Mouse (Mus musculus) intestine, embryonic 14.5 days (tissue): Measurements from ENCODE around the gene Gm21188. TPM values are rescaled to one million over a fixed set of nuclear protein-coding genes. Genes with fewer than 3 reads are reported as not detected.
"Not testable (repeated sequence)": the region's sequence is repeated elsewhere in the genome, so short reads cannot be mapped to it uniquely, and the experiment has no call there.

Source experiments
- ATAC-seq: fragments of 200-750 bp; cut with Nextera tagmentation; replicated peaks from 2 replicates; pipeline ENCODE4 v1.8.0; 2017; ENCODE audit warnings: low read depth, moderate number of reproducible peaks, moderate TSS enrichment, moderate library complexity; ENCODE audit not compliant: low FRiP score, low TSS enrichment
- DNase-seq: peaks from one replicate; pipeline ENCODE4 v3.0.0-alpha.2; 2018; ENCODE audit warnings: low spot score
- H3K27ac ChIP-seq: fragments of 300-500 bp; sonication (generic); 2 replicates; pipeline ENCODE4 v1.5.1; 2014; ENCODE audit warnings: low read depth, mild to moderate bottlenecking, control low read depth
- H3K27me3 ChIP-seq: fragments of 300-500 bp; sonication (generic); replicated peaks from 2 replicates; pipeline ENCODE4 v1.6.1; 2014; ENCODE audit warnings: low read length, control low read depth; ENCODE audit not compliant: control insufficient read depth, insufficient read depth
- H3K36me3 ChIP-seq: fragments of 300-500 bp; sonication (generic); 2 replicates; pipeline ENCODE4 v1.6.1; 2014; ENCODE audit warnings: low read length, control low read depth; ENCODE audit not compliant: control insufficient read depth, insufficient read depth
- H3K4me1 ChIP-seq: fragments of 300-500 bp; sonication (generic); replicated peaks from 2 replicates; pipeline ENCODE4 v1.6.1; 2014; ENCODE audit warnings: low read length, control low read depth, mixed read lengths; ENCODE audit not compliant: control insufficient read depth, insufficient read depth
- H3K4me2 ChIP-seq: fragments of 300-500 bp; sonication (generic); 2 replicates; pipeline ENCODE4 v1.6.1; 2014; ENCODE audit warnings: low read length
- H3K4me3 ChIP-seq: fragments of 300-500 bp; sonication (generic); 2 replicates; pipeline ENCODE4 v1.5.1; 2014; ENCODE audit warnings: low read depth, low read length, control low read depth, mixed read lengths
- H3K9ac ChIP-seq: fragments of 300-500 bp; sonication (generic); 2 replicates; pipeline ENCODE4 v1.6.1; 2014; ENCODE audit warnings: mild to moderate bottlenecking, low read length
- H3K9me3 ChIP-seq: fragments of 300-500 bp; sonication (generic); 2 replicates; pipeline ENCODE4 v1.6.1; 2016; ENCODE audit warnings: low read length, control low read depth; ENCODE audit not compliant: control insufficient read depth
- WGBS: fragments of 180-500 bp; shearing (Covaris S2); extraction: QIAGEN DNeasy Blood & Tissue Kit; methylation state at CpG from one replicate; pipeline ENCODE4 v1.1.7; 2014; 5-methylcytosine and 5-hydroxymethylcytosine counted together
- polyA plus RNA-seq: library from polyadenylated mRNA; unstranded; fragments of >200 nt; fragmentation: Nextera tagmentation; extraction: Ambion mirVana; gene quantifications from 2 replicates; pipeline ENCODE4 v1.2.1, GENCODE M21; 2014

The Gm21188 gene
- polyA plus RNA-seq, 1 experiment from 2014 or later = not detected

DNA sequence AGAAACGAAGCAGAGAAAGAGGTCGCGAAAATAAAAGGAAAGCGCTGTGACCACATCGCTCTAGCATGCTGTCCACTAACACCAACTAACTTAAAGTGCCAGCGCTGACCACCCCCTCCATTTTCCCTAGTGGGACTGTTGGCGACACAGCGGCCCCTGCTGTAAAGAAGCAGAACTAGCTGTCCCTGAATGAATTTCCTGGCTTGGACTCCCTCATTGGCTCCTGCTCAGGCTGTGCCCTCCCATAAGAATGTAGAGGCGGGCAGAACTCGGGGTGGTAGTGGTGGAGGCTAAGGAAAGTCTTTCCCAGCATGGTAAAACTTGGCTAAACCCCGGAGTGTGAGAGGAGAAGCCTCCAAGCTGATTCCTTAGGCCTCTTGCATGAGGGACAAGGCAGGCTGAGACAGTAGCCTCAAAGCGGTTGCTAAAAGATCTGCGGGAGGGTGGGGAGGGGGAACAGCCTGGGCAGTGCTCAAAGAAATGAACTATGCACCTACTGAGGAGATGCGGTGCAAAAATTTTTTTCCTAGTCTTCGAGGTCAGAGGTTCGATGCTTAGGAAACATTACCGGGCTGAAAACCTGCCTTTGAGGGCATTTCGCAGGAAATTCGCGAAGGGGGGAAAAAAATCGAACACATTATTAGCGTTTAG, 11.6 kb upstream of the Gm21188 start:
- H3K4me3 ChIP-seq, H3K9ac ChIP-seq, H3K27ac ChIP-seq, H3K36me3 ChIP-seq, DNase-seq, H3K9me3 ChIP-seq, H3K27me3 ChIP-seq, H3K4me1 ChIP-seq, H3K4me2 ChIP-seq: not testable (repeated sequence)
- ATAC-seq = 0 out of 2 replicates have a peak, but pooled peaks have one; percentile 27
- WGBS = no CpG with 5 or more reads among the region's 22 CpGs

DNA sequence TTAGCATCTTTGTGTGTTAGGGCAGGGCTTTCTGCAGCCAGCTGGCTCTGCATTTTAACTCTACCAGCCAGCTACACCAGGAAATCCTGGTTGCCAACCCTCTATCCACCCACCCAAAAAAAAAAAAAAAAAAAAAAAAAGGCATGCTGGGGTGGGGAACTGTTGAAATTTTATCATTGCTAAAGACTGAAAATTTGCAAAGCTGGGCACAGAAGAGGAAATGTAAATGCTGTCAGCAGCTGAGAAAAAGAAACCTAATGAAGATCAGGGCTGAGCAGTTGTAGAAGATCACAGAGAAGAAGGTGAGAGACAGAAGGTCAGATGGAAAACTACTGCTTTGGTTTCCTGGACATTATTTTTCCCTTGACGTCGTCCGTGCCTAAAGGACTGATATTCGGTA, 10.9 kb upstream of the Gm21188 start:
- not testable (repeated sequence) for H3K27ac ChIP-seq, H3K4me1 ChIP-seq, H3K9ac ChIP-seq, H3K4me2 ChIP-seq, ATAC-seq, H3K4me3 ChIP-seq, H3K36me3 ChIP-seq, H3K27me3 ChIP-seq, H3K9me3 ChIP-seq, DNase-seq
- WGBS = no CpG with 5 or more reads among the region's 4 CpGs

DNA sequence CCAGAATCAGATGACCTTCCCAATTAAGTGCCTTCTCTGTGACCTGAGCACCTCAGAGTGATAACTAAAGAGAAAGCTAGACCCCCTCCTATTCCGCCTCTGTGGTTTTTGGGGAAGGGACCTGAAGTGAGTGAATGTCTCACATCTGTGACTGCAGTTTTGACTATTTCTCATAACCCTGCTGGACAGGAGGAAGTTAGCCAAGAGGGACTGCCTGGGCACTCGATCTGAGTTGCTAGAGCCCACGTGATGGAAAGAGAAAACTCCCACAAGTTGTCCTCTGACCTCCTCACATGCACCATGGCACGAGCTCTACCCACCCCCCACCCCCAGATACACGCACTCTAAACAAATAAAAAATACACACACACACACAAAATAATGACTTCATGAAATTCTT, 3.4 kb downstream of the Gm21188 start:
- H3K27me3 ChIP-seq, DNase-seq, H3K4me2 ChIP-seq, ATAC-seq, H3K9ac ChIP-seq, H3K27ac ChIP-seq, H3K36me3 ChIP-seq, H3K4me1 ChIP-seq, H3K4me3 ChIP-seq, H3K9me3 ChIP-seq: not testable (repeated sequence)
- no CpG with 5 or more reads among the region's 5 CpGs for WGBS

DNA sequence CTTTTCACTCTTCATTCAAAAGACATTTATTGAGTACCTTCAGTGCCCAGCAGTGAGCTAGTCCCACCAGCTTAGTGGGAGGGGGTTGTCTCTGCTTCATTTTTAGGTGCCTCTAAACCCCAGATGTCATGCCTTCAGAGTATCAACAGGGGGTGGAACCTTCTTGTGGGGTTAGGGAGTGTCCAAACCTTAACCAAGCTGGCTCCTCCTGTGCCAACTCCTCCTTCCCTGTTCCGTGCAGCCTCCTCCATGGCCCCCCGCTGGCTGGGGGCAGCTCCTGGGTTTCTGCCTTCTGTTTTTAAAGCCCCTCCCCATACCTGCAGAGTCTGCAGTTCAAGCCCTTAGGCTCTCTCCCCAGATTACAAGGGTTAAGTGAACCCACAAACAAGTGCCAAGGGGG, 3.8 kb downstream of the Gm21188 start:
- H3K4me2 ChIP-seq, H3K9ac ChIP-seq, ATAC-seq, H3K27me3 ChIP-seq, H3K4me1 ChIP-seq, H3K27ac ChIP-seq, H3K36me3 ChIP-seq, DNase-seq, H3K9me3 ChIP-seq, H3K4me3 ChIP-seq: not testable (repeated sequence)
- no CpG with 5 or more reads among the region's 2 CpGs for WGBS

DNA sequence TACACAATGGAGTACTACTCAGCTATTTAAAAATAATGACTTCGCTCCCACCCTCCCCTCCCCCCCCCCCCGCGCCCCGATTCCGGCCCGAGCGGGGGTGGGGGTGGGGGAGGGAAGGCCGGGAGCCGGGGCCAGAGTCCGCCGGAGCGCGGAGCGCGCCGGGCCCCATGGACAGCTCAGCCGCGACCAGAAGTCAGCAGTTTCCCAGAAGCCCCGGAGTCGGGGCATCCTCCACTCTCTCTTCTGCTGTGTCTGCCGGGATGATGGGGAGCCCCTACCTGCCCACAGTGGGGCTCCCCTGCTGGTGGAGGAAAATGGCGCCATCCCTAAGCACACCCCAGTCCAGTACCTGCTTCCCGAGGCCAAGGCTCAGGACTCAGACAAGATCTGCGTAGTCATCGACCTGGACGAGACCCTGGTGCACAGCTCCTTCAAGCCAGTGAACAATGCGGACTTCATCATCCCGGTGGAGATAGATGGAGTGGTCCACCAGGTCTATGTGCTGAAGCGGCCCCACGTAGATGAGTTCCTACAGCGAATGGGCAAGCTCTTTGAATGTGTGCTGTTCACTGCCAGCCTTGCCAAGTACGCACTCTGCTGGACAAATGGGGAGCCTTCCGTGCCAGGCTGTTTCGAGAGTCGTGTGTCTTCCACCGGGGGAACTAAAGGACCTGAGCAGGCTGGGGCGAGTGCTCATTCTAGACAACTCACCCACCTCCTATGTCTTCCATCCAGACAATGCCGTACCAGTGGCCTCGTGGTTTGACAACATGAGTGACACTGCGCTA, 5.4 kb downstream of the Gm21188 start:
- H3K4me2 ChIP-seq, H3K36me3 ChIP-seq, H3K27ac ChIP-seq, H3K27me3 ChIP-seq, H3K4me3 ChIP-seq, ATAC-seq, H3K9ac ChIP-seq, H3K9me3 ChIP-seq, H3K4me1 ChIP-seq: not testable (repeated sequence)
- WGBS = 0% methylated on average over 6 of the region's 40 CpGs
- peak; percentile 45 for DNase-seq

DNA sequence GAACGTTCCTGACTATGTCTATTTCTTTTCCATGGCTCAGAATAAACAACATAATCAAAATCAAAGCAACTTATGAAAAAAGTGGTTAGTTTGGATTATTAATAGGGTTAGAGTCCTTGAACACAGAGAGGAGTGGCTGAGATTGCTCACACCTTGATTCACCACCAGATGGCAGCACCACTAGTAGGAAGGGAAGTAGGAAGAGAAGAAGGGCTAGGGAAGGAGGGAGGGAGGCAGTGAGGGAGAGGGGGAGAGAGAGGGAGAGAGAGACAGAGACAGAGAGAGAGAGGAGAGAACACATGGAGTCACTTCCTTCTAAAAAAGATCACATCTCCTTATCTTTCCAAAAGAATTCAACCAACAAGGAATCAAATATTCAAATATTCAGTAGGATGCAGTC, 10.8 kb downstream of the Gm21188 start:
- not testable (repeated sequence) for H3K4me2 ChIP-seq, H3K9me3 ChIP-seq, H3K36me3 ChIP-seq, H3K9ac ChIP-seq, H3K4me3 ChIP-seq, DNase-seq, ATAC-seq, H3K4me1 ChIP-seq, H3K27ac ChIP-seq
- no CpG with 5 or more reads among the region's 1 CpGs for WGBS
- peaks cover 12% of the 10 kb centered on the region for H3K27me3 ChIP-seq

DNA sequence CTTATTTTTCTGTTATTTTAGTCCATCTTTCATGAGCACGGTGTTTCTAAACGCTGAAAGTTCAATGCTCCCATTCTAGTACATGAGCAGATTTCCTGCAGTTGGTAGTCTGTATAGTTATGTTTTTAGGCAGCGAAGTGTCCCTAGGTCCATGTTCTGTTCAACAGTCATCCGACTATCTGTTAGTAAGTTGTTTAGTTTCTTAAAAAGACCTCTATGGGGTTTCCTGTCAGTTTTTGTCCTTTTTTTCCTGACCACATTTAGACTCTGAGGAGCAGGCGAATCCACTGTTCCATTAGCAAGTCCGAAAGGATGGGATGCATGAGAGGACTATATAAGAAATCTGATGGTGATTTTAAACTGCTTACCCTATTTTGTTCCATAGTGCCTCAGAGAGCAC, 14.1 kb downstream of the Gm21188 start:
- not testable (repeated sequence) for H3K4me2 ChIP-seq, H3K4me3 ChIP-seq, ATAC-seq, H3K9ac ChIP-seq, H3K36me3 ChIP-seq, H3K4me1 ChIP-seq, H3K27ac ChIP-seq, H3K9me3 ChIP-seq
- DNase-seq = peak; percentile 46
- H3K27me3 ChIP-seq = peaks cover 19% of the 10 kb centered on the region
- 7% methylated on average over 6 of the region's 6 CpGs for WGBS

DNA sequence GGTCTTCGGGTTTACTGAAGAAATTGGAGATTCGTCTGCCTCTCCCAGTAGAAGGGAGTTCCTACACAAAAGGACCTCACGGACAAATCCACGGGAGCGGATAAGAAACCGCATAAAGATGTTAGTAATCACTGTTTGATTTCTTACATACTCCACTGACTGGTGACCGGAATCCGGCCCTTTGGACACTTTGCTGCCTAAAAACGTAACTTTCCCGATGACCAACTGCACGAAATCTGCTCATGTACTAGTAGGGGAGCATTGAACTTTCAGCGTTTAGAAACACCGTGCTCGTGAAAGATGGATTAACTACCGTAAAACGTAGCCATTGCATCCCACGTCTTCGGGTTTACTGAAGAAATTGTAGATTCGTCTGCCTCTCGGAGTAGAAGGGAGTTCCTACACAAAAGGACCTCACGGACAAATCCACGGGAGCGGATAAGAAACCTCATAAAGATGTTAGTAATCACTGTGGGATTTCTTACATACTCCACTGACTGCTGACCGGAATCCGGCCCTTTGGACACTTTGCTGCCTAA, 15.3 kb downstream of the Gm21188 start:
- peaks cover 19% of the 10 kb centered on the region for H3K27me3 ChIP-seq
- H3K36me3 ChIP-seq, H3K27ac ChIP-seq, H3K9ac ChIP-seq, H3K4me1 ChIP-seq, H3K9me3 ChIP-seq, H3K4me3 ChIP-seq, ATAC-seq, H3K4me2 ChIP-seq: not testable (repeated sequence)
- under 1% methylated on average over 23 of the region's 25 CpGs for WGBS
- peak; percentile 53 for DNase-seq
